Mouse (Mus musculus) ES-E14 (cell line): Measurements from ENCODE around the gene Ndc1. TPM values are rescaled to one million over a fixed set of nuclear protein-coding genes. Genes with fewer than 3 reads are reported as not detected.

Source experiments
- DNase-seq: peaks from one replicate; pipeline ENCODE4 v3.0.0-alpha.2; 2013; ENCODE audit warnings: low read depth, low spot score
- H3K27ac ChIP-seq: 2 replicates; pipeline ENCODE4 v1.5.1; 2012; ENCODE audit warnings: low read depth, mild to moderate bottlenecking, low read length, moderate library complexity, mixed read lengths; ENCODE audit not compliant: poor library complexity, insufficient read depth, severe bottlenecking
- H3K36me3 ChIP-seq: 2 replicates; pipeline ENCODE4 v1.6.1; 2012; ENCODE audit warnings: mild to moderate bottlenecking, low read length, moderate library complexity, mixed read lengths; ENCODE audit not compliant: control insufficient read depth, poor library complexity, insufficient read depth, severe bottlenecking
- H3K4me1 ChIP-seq, 2 experiments: fragments of 150-350 bp in 1 of 2; sonication (generic) in 1 of 2; 2 replicates each; pipeline ENCODE4 v1.6.1; 2012; ENCODE audit warnings: low read length in 2 of 2, mild to moderate bottlenecking in 1 of 2, mixed read lengths in 1 of 2; ENCODE audit not compliant: control insufficient read depth in 2 of 2, insufficient read depth in 2 of 2, poor library complexity in 1 of 2
- H3K4me3 ChIP-seq, 2 experiments: fragments of 150-350 bp in 1 of 2; sonication (generic) in 1 of 2; 2 replicates each; pipeline ENCODE4 v1.5.1; 2012; ENCODE audit warnings: low read length in 2 of 2, low read depth in 1 of 2, mild to moderate bottlenecking in 1 of 2, mixed read lengths in 1 of 2; ENCODE audit not compliant: insufficient read depth in 1 of 2, poor library complexity in 1 of 2, severe bottlenecking in 1 of 2
- H3K9ac ChIP-seq: 2 replicates; pipeline ENCODE4 v1.6.1; 2012; ENCODE audit warnings: low read depth, mild to moderate bottlenecking, low read length, mixed read lengths; ENCODE audit not compliant: poor library complexity, insufficient read depth, severe bottlenecking
- H3K9me3 ChIP-seq: fragments of 150-350 bp; sonication (generic); 2 replicates; pipeline ENCODE4 v1.6.1; 2012; ENCODE audit warnings: low read depth, mild to moderate bottlenecking, low read length; ENCODE audit not compliant: control insufficient read depth, insufficient read depth
- CHD2 ChIP-seq: IDR thresholded peaks from 2 replicates; pipeline ENCODE4 v1.6.1; 2014; ENCODE audit warnings: mild to moderate bottlenecking, low read depth, low read length, inconsistent platforms
- HCFC1 ChIP-seq: IDR thresholded peaks from 2 replicates; pipeline ENCODE4 v1.6.1; 2012; ENCODE audit warnings: low read length, inconsistent platforms, borderline replicate concordance; ENCODE audit not compliant: insufficient read depth
- MAFK ChIP-seq: IDR thresholded peaks from 2 replicates; pipeline ENCODE4 v1.6.1; 2014; ENCODE audit warnings: mild to moderate bottlenecking, low read depth, low read length, inconsistent platforms; ENCODE audit not compliant: insufficient read depth
- ZC3H11A ChIP-seq: IDR thresholded peaks from 2 replicates; pipeline ENCODE4 v1.6.1; 2012; ENCODE audit warnings: low read depth, mild to moderate bottlenecking, inconsistent platforms, low read length, borderline replicate concordance
- ZNF384 ChIP-seq: IDR thresholded peaks from 2 replicates; pipeline ENCODE4 v1.6.1; 2012; ENCODE audit warnings: low read depth, low read length, inconsistent platforms
- in situ Hi-C, 2 experiments: fragments of 600-800 bp; cut with MboI; formaldehyde crosslinking; loops; one replicate each; pipeline ENCODE4 v1.15.1; 2025; ENCODE audit warnings: low sequenced_read_pairs in 2 of 2, inconsistent platforms in 1 of 2; ENCODE audit not compliant: unreplicated experiment in 2 of 2
- total RNA-seq: library from RNA; depleted of rRNA; stranded (reverse); fragments of 300-350 nt; gene quantifications from 2 replicates; pipeline ENCODE4 v1.2.3, GENCODE M21; 2012

Ndc1 gene
- total RNA-seq, 1 experiment, result 102 TPM

GRCm38 (mm10) chr4:107421711-107422110 lies 54.1 kb downstream of the Ndc1 start:
- TF ChIP-seq HCFC1 (no peak), ZC3H11A (no peak), MAFK (no peak), ZNF384 (no peak), CHD2 (no peak)
- Histone ChIP-seq H3K36me3 (0 out of 2 replicates have a peak, but pooled peaks cover 3% of the 10 kb centered on the region), H3K9me3 (no peaks in the 10 kb centered on the region), H3K9ac (no peak overlapping the region), H3K4me1 (peaks cover 0 to 3% of the 10 kb centered on the region in 2 experiments; a peak in 1 of 4 replicates), H3K27ac (no peak overlapping the region), H3K4me3 (no peak overlapping the region)
- in situ Hi-C loops, result no loop called here
- DNase-seq, result no peak

- no peak overlapping the region for H3K4me3 ChIP-seq
- H3K9ac ChIP-seq, result no peak overlapping the region
- DNase-seq, result no peak
- H3K9me3 ChIP-seq, result no peaks in the 10 kb centered on the region
- TF ChIP-seq ZC3H11A, result no peak
- no peak for TF ChIP-seq ZNF384
- TF ChIP-seq MAFK, result no peak
- TF ChIP-seq CHD2, result no peak
- no peak for TF ChIP-seq HCFC1
- in situ Hi-C loops, result no loop called here
- H3K27ac ChIP-seq, result no peak overlapping the region
- H3K36me3 ChIP-seq, result 0 out of 2 replicates have a peak, but pooled peaks cover 3% of the 10 kb centered on the region
- H3K4me1 ChIP-seq, result peaks cover 0 to 3% of the 10 kb centered on the region in 2 experiments; a peak in 1 of 4 replicates
Observed at GRCm38 (mm10) chr4:107422176-107422575, 54.6 kb downstream of the Ndc1 start.

GRCm38 (mm10) chr4:107425616-107426015 lies 58.0 kb downstream of the Ndc1 start:
- no peaks in the 10 kb centered on the region for H3K36me3 ChIP-seq
- no peak overlapping the region for H3K27ac ChIP-seq
- in situ Hi-C loops, result no loop called here
- no peak for DNase-seq
- peaks cover 0 to 3% of the 10 kb centered on the region in 2 experiments; a peak in 1 of 4 replicates for H3K4me1 ChIP-seq
- H3K4me3 ChIP-seq, result no peak overlapping the region
- TF ChIP-seq HCFC1, result no peak
- TF ChIP-seq ZC3H11A, result no peak
- no peak for TF ChIP-seq CHD2
- no peak for TF ChIP-seq MAFK
- TF ChIP-seq ZNF384, result no peak
- no peaks in the 10 kb centered on the region for H3K9me3 ChIP-seq
- H3K9ac ChIP-seq, result no peak overlapping the region

GRCm38 (mm10) chr4:107426631-107427030 lies 59.0 kb downstream of the Ndc1 start:
- TF ChIP-seq MAFK, result no peak
- no peak for TF ChIP-seq ZNF384
- TF ChIP-seq HCFC1, result no peak
- no peak for TF ChIP-seq ZC3H11A
- no peak for TF ChIP-seq CHD2
- in situ Hi-C loops, result no loop called here
- Histone ChIP-seq H3K9me3 (no peaks in the 10 kb centered on the region), H3K4me3 (no peak overlapping the region), H3K4me1 (peaks cover 0 to under 1% of the 10 kb centered on the region in 2 experiments; a peak in 1 of 4 replicates), H3K9ac (no peak overlapping the region), H3K27ac (no peak overlapping the region), H3K36me3 (no peaks in the 10 kb centered on the region)
- no peak for DNase-seq

GRCm38 (mm10) chr4:107432717-107433116 lies 65.1 kb downstream of the Ndc1 start:
- H3K9me3 ChIP-seq, result no peaks in the 10 kb centered on the region
- no peaks in the 10 kb centered on the region for H3K36me3 ChIP-seq
- peaks cover 0 to 3% of the 10 kb centered on the region in 2 experiments; a peak in 1 of 4 replicates for H3K4me1 ChIP-seq
- TF ChIP-seq CHD2 (no peak), ZC3H11A (no peak), ZNF384 (no peak), HCFC1 (no peak), MAFK (no peak)
- DNase-seq, result no peak
- H3K4me3 ChIP-seq, result no peak overlapping the region
- no peak overlapping the region for H3K27ac ChIP-seq
- no peak overlapping the region for H3K9ac ChIP-seq
- in situ Hi-C loops, result no loop called here
